Mouse (Mus musculus): ENCODE measurements around the gene Sesn3.
"Not testable (repeated sequence)": the region's sequence is repeated elsewhere in the genome, so short reads cannot be mapped to it uniquely, and the experiment has no call there.

Gene Sesn3

DNA sequence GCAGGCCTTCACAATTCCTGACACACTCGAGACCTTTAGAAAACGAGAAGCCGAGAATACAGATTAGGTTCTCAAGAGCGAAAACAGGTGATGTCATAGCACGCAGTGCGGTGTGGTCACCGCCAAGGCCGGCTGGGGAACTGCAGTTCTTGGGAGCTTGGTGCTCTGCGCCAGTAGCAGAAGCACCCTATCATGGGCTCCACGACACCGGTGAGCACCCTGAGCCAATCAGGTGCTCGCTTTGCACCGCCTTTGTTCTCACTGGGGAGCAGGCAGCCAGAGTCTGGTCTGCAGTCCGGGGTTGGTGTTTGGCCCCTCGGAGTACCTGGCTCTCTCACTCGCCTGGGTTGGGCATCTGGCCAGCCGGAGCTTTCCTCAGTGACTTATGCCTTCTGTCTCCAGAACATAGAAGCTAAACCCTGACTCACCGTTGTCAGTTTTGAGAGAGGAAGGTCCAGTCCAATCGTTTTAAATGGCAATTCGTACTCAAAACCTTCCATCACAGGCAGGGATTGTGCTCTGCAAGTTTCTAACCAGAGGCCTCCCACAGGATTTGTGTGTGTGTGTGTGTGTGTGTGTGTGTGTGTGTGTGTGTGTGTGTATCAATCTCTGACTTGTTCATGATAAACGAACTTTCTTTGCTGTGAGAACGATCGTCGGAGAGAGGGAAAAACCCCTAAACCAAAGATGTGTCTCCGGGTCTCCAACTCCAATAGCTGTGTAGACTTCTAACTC lies at the start of gene Sesn3:
TSS of gene Sesn3 (plus strand) at position 82 of the 735 bp plus-strand sequence.
- DNase-seq = peak; percentile 87

DNA sequence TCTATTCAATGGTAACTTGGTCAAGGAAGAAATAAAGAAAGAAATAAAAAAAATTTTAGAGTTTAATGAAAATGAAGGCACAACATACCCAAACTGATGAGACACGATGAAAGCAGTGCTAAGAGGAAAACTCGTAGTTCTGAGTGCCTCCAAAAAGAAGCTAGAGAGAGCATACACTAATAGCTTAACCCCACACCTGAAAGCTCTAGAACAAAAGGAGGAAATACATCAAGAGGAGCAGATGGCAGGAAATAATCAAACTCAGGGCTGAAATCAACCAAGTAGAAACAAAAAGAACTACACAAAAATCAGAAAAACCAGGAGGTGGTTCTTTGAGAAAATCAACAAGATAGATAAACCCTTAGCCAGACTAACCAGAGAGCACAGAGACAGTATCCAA lies 47.8 kb upstream of the Sesn3 start:
- DNase-seq = not testable (repeated sequence)

GRCm38 (mm10) chr9:14233702-14234373 lies 41.0 kb upstream of the Sesn3 start:
- peak; percentile 48 for DNase-seq

GRCm38 (mm10) chr9:14235286-14235685 lies 39.6 kb upstream of the Sesn3 start:
- no peak for DNase-seq

- not testable (repeated sequence) for DNase-seq
These were observed 33.9 kb upstream of the Sesn3 start for GRCm38 (mm10) chr9:14241003-14241402.

GRCm38 (mm10) chr9:14242308-14242707 lies 32.6 kb upstream of the Sesn3 start:
- no peak for DNase-seq

GRCm38 (mm10) chr9:14244528-14244927 lies 30.3 kb upstream of the Sesn3 start:
- DNase-seq = no peak

GRCm38 (mm10) chr9:14245013-14245586 lies 29.8 kb upstream of the Sesn3 start:
- DNase-seq = no peak

DNA sequence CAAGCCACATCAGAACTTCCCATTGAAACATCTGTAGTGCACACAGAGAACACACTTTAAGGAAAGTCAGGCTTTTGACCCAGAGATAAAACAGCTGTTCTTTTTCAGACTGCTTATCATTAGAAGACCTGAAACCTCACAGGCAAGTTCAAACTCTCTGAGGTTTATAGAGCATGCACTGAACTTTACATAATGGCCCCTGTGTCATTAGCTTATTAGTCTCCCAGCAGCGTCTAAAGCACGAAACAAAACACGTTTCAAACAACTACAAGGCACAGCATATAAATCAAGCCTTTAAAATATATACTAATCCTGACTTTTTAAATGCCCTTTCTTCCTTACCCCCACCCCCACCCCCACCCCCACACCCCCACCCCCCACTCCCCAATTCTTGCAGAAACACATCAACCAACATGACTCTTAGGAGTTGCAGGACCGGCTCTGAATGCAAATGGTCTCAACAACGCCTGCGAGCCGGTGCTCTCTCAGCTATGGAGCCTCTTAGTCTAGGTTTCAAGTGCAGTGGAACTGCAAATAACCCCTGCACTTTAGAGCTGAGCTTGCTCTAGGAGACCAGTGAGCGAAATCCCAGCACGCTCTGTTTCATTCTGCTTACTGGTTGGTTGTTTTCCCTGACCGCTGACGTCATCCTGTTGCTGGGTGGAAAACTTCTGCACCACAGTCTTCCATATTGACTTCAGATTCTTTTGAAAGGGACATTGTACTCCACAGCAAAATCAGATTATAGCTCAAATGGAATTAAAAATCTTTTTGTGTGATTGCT lies 28.7 kb upstream of the Sesn3 start:
- DNase-seq = peak; percentile 81

GRCm38 (mm10) chr9:14247480-14248208 lies 27.2 kb upstream of the Sesn3 start:
- DNase-seq = no peak

DNA sequence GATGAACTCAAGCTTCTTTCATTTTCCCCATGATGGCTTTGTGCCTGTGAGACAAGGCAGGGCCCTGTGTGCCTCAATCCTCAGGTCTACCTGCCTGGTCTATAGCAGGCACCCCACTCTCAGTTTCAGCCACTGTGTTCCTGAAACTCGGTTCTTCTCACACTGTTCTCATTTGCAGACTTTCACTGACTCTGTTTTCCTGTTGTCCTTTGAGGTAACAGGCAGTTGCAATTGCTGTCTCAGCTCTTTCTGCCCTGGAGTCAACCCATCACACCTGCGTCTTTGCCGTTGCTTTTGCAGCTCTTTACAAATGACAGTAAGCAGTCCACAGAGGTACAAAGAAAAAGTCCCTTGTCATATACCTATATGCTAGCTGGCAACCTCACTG lies 26.7 kb upstream of the Sesn3 start:
- DNase-seq = no peak

DNA sequence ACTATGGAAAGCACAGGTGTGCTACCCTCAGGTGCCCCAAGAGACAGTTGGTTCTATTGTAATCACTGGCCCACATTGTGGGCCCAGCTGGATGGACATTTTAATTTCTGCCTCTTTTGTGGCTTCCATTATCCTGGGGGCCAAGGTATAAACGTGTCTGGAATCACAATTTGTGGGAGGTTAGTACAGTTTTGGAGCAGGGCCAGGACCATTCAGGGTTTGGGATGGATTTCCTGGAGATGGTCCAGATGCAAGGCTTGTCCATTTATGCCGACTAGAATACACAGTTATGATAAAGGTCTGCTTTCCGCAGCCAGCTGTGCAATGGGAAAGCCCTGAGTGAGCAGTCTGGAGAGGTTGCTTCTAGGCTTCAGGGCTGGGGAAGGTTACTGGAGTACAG lies 13.7 kb upstream of the Sesn3 start:
- no peak for DNase-seq

- no peak for DNase-seq
These were observed 12.3 kb upstream of the Sesn3 start for GRCm38 (mm10) chr9:14262568-14262972.

DNA sequence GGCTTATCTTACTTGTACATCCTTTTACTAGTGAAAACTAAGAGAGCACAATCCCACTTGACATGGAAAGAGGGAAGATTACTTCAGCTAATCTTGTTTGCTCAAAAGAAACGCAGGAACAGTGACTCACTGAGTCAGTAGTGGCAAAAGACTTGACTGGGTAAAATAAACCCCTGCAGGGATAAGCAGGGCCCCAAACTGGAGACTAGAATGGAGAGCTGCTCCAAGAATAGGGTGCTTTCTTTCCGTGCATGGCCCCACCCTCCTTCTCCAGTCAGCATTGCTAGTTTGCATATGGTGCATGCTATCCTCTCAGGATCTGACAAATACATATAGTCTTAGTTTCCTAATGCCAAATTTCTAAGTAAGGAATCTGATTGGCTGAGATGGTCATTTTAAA lies 8.4 kb upstream of the Sesn3 start:
- DNase-seq = no peak

DNA sequence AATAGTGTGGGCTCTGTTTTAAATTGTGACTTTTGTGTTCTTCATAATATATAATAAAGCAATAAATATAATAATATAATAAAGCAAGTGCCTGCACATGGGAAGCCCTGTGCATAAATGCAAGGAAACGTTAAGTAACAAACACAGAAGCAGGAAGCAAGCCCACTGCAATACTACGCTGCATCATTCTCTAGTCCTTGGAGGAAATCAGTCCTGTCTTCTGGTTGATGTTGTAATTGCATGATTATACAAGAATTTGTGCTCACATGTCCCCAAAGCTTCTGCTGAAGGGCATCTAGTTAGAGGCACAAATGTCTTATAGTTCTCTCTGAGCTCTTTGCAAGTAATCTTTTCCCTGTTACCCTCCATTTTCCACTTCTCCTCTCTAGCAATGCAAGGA lies 6.3 kb upstream of the Sesn3 start:
- DNase-seq = no peak

GRCm38 (mm10) chr9:14272921-14273320 lies 1.9 kb upstream of the Sesn3 start:
- no peak for DNase-seq

DNA sequence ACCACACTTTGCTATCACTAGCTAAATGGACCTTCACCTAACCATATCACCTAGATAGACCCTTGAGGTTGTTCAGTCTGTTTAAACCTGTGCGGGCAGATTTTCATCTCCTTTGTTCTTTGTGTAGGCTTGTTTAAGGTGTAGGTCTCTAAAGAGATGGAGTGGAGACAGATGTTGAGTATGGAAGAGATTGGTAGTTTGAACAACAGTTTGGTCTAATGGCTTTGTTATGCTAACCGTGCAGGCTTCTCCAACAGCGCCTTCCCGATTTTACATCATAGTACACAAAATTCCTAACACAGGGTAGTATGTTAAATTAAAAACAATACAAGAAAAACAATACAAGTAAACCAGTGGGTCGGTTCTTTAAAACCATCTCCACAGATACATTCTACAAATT lies 281 bp upstream of the Sesn3 start:
- DNase-seq = no peak

DNA sequence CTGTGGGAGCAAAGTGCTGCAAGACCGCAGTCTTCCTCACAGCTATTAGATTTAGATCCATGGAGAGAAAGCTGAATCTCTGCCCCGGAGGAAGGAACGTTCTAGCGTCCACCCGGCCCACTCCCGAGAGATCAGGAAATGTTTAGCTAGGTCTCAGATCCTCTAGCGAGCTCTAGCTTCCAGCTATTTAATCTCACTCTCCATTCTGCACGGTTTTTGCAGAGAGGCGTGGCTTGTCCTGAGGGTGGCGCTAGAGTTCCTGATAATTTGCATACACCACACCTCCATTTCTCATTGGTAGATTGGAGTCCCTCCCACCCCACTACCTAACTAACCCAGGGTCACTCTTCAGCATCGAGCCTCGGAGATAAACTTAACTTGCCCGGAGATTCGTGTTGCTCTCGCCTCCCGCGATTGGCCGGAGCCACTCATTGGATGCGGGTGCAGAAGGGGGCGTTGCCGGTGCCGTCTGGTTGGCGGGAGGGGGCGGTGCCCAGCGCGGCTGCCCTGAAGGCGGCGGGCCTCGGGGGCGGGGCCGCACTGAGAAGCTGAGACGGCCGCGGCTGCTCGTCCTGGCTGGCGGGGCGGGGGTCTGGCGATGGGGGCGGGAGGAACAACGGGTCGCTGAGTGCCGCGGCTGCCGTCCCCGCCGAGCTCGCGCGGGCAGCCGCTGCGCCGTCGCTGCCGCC lies 1.1 kb downstream of the Sesn3 start:
- peak; percentile 99 for DNase-seq

DNA sequence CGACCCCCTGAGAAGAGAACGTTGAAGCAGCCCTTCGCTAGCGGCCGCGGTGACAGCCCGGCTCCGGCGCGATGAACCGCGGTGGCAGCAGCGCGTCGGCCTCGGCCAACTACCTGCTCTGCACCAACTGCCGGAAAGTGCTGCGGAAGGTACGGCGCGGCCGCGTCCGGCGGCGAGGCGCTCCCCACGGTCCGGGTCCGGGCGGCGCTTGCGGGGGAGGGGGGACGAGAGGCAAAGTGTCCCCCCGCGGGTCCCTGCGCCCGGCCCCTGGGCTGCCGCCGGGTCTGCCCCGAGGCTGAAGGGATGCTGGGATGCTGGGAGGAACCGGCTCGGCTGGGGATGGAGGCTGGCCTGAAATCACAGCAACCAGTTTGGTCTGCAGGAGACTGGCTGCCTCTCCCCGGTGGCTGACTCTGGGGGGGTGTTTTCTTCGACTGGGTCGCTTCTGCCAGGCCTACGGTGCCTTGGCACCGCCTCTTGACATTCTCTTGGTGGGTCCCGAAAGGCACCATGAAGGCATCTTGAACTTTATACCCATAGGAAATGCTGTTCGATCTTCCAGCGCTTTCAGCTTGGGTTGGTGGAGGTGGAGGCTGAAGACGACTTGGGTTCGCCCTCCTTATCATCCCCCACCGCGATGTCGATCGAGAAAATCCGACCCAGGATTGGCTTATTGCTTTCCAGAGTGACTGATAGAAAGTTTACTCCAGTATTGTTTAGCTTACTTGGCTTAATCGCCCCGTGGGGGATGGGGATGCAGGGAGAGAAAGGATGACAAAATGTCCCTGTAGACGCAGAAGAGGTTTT lies 1.8 kb downstream of the Sesn3 start:
- peak; percentile 78 for DNase-seq

DNA sequence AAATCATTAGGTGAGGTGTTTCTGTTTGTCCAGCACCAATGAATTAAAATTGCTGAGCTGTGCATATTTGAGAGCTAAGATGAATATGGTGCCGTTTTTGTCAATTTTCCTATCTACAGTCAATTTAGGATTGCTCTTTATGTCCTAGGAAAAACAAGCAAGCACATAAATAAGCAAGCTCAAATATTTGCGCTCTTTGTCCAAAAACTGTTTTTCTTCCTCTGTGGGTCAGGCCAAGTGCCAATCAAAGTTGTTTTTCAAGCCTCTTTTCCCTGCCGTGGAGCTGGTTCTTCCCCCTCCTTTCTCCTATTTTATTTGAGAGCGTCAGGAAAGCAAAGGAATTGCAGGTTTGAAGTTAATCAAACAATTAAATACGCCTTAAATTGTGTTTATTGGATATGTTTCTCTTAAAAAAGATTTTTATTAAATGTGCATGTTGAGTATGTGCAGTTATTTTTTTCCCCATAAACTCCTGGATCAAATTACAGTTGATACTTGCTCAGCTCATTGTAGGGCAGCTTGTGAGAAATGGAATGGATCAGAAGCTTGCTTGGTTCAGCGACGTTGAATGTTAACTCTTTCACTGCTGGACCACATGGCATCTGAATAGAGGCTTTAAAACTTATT lies 2.6 kb downstream of the Sesn3 start:
- DNase-seq = peak; percentile 70

GRCm38 (mm10) chr9:14280696-14281095 lies 5.8 kb downstream of the Sesn3 start:
- DNase-seq = no peak

All from embryo, embryonic 11 days (tissue).